Mouse (Mus musculus): ENCODE data around the gene Olfr691. TPM values are rescaled to one million over a fixed set of nuclear protein-coding genes. Genes with fewer than 3 reads are reported as not detected.

Gene Olfr691
- total RNA-seq, 2 experiments from 2014 or later = not detected

Other genes with a start within 250 kb of the Olfr691 start
- not detected for gene Olfr680-ps1, start 249.5 kb downstream of the Olfr691 start, total RNA-seq (2021)
- gene Olfr681, start 225.4 kb downstream of the Olfr691 start, total RNA-seq (2021) = not detected
- gene Olfr683, start 195.3 kb downstream of the Olfr691 start, total RNA-seq (2021) = not detected
- gene Olfr684, start 178.6 kb downstream of the Olfr691 start, total RNA-seq (2021) = not detected
- not detected for gene Olfr685, start 156.3 kb downstream of the Olfr691 start, total RNA-seq (2021)
- gene Olfr686, start 134.8 kb downstream of the Olfr691 start, total RNA-seq (2021) = not detected
- not detected for gene Olfr688, start 54.2 kb downstream of the Olfr691 start, total RNA-seq (2021)
- gene Olfr689, start 31.1 kb downstream of the Olfr691 start, total RNA-seq (2021) = not detected
- not detected for gene Olfr690, start 8.2 kb downstream of the Olfr691 start, total RNA-seq (2021)
- gene Olfr692, start 26.0 kb upstream of the Olfr691 start, total RNA-seq (2021) = not detected
- gene Gm5901, start 32.8 kb upstream of the Olfr691 start, total RNA-seq (2021) = not detected
- gene Fam160a2, start 57.8 kb upstream of the Olfr691 start, total RNA-seq (2021) = 10 to 100 TPM; 35.0 to 41.9 TPM
- not detected for gene Cnga4, start 62.3 kb upstream of the Olfr691 start, total RNA-seq (2021)
- gene Cckbr, start 83.5 kb upstream of the Olfr691 start, total RNA-seq (2021) = under 1 TPM; 0.22 to 0.23 TPM
- 10 to 100 TPM; 53.5 to 56.8 TPM for gene Cavin3, start 140.0 kb upstream of the Olfr691 start, total RNA-seq (2021)
- gene Smpd1, start 212.1 kb upstream of the Olfr691 start, total RNA-seq (2021) = 10 to 100 TPM; 39.4 to 40.3 TPM
- gene Apbb1, start 239.4 kb upstream of the Olfr691 start, total RNA-seq (2021) = 10 to 100 TPM; 36.8 to 42.3 TPM

Measured in adrenal gland, postnatal 4 days (tissue).